Mouse (Mus musculus) embryonic facial prominence, embryonic 12.5 days (tissue): ENCODE measurements around the gene Xpr1. TPM values are rescaled to one million over a fixed set of nuclear protein-coding genes. Genes with fewer than 3 reads are reported as not detected.
"Not testable (repeated sequence)": the region's sequence is repeated elsewhere in the genome, so short reads cannot be mapped to it uniquely, and the experiment has no call there.

Experiments
- ATAC-seq: fragments of 200-750 bp; cut with Nextera tagmentation; 2 replicates; pipeline ENCODE4 v1.8.0; 2017; ENCODE audit not compliant: insufficient number of reproducible peaks, insufficient read depth, low FRiP score, low TSS enrichment
- H3K27ac ChIP-seq: fragments of 300-500 bp; sonication (generic); 2 replicates; pipeline ENCODE4 v1.5.1; 2016; ENCODE audit warnings: mild to moderate bottlenecking
- H3K27me3 ChIP-seq: fragments of 300-500 bp; sonication (generic); 2 replicates; pipeline ENCODE4 v1.6.1; 2016; ENCODE audit warnings: mild to moderate bottlenecking, moderate library complexity
- H3K36me3 ChIP-seq: fragments of 300-500 bp; sonication (generic); 2 replicates; pipeline ENCODE4 v1.6.1; 2016; ENCODE audit warnings: mild to moderate bottlenecking
- H3K4me1 ChIP-seq: fragments of 300-500 bp; sonication (generic); 2 replicates; pipeline ENCODE4 v1.6.1; 2016
- H3K4me2 ChIP-seq: fragments of 300-500 bp; sonication (generic); replicated peaks from 2 replicates; pipeline ENCODE4 v1.6.1; 2016; ENCODE audit warnings: mild to moderate bottlenecking, moderate library complexity
- H3K4me3 ChIP-seq: fragments of 300-500 bp; sonication (generic); 2 replicates; pipeline ENCODE4 v1.5.1; 2016; ENCODE audit warnings: mild to moderate bottlenecking
- H3K9ac ChIP-seq: fragments of 300-500 bp; sonication (generic); 2 replicates; pipeline ENCODE4 v1.6.1; 2016; ENCODE audit warnings: mild to moderate bottlenecking, moderate library complexity
- H3K9me3 ChIP-seq: fragments of 300-500 bp; sonication (generic); 2 replicates; pipeline ENCODE4 v1.6.1; 2016; ENCODE audit warnings: mild to moderate bottlenecking, moderate library complexity
- WGBS: fragments of 180-500 bp; shearing (Covaris S2); methylation state at CpG from one replicate; pipeline ENCODE4 v1.1.7; 2016; 5-methylcytosine and 5-hydroxymethylcytosine counted together
- polyA plus RNA-seq: library from polyadenylated mRNA; unstranded; fragments of >200 nt; fragmentation: Nextera tagmentation; extraction: Ambion mirVana; gene quantifications from 2 replicates; pipeline ENCODE4 v1.2.1, GENCODE M21; 2016

The Xpr1 gene
- polyA plus RNA-seq, 1 experiment from 2014 or later, result 10.3 TPM

DNA sequence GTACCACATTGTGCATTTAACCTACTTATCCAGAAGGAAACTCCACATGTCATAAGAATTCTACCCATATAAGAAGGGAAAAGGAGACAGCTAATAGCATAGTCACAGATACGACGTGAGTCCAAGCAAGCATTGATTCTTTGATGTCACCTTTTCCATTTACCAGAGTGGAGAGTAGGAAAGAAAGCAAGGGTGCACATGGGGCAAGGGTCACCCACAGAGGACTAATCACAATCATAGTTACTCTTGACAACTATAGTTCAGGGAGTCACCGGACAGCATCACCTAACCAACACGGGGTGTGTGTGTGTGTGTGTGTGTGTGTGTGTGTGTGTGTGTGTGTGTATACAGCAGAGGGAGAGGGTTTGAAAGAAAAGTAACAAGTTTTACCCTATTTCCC, 141.4 kb downstream of the Xpr1 start:
- no peak overlapping the region for H3K9ac ChIP-seq
- no peaks in the 10 kb centered on the region for H3K27me3 ChIP-seq
- no peak overlapping the region for H3K4me3 ChIP-seq
- no peaks in the 10 kb centered on the region for H3K9me3 ChIP-seq
- no peak overlapping the region for H3K4me2 ChIP-seq
- peaks cover 4% of the 10 kb centered on the region; the same call in 1 of the 2 replicates for H3K4me1 ChIP-seq
- ATAC-seq, result no peak
- no peaks in the 10 kb centered on the region for H3K36me3 ChIP-seq
- 87% methylated on average over 4 of the region's 4 CpGs for WGBS
- H3K27ac ChIP-seq, result no peak overlapping the region

DNA sequence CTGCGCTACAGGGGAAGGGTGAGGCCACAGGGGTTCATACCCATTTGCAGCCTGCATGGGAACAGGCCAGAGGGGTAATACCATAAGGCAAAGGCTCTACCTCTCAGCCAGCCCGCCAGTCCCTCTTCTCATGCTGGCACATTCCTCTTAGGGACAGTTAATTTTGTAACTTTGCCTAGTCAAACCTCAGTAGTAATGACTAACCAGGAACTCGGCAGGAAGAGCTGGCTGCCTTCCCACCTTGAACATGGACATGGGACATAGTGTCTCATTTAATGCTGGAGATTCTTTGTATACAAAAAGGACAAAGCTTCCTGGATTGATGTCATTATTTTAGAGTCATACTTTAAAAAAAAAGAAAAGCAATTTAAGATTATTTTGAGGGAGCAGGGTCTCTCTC, 142.2 kb downstream of the Xpr1 start:
- no peak overlapping the region for H3K4me3 ChIP-seq
- no peak overlapping the region for H3K9ac ChIP-seq
- H3K27ac ChIP-seq, result no peak overlapping the region
- no peak for ATAC-seq
- 74% methylated on average over 3 of the region's 3 CpGs for WGBS
- no peaks in the 10 kb centered on the region for H3K36me3 ChIP-seq
- H3K27me3 ChIP-seq, result no peaks in the 10 kb centered on the region
- no peak overlapping the region for H3K4me2 ChIP-seq
- no peaks in the 10 kb centered on the region for H3K9me3 ChIP-seq
- H3K4me1 ChIP-seq, result no peaks in the 10 kb centered on the region; the same call in 1 of the 2 replicates

DNA sequence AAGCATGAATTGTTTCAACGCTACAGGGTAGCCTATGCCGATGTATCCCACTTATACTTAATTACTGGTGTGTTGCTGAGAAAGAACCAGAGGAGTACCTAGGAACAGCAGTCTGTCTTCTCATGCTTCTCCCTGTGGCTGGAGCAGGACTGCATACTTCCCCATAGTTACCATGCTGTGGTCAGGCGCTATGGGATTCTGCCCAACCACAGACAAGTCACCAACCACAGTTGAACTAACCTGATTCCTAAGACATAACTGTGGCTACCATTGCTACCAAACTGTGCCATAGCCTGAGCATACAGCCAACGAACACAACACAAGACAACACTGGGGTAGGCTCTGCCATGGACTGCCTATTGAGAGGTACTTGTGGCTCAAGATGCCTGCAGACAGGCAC, 144.3 kb downstream of the Xpr1 start:
- WGBS, result 92% methylated on average over 4 of the region's 4 CpGs
- Histone ChIP-seq H3K4me2 (no peak overlapping the region), H3K27ac (no peak overlapping the region)

DNA sequence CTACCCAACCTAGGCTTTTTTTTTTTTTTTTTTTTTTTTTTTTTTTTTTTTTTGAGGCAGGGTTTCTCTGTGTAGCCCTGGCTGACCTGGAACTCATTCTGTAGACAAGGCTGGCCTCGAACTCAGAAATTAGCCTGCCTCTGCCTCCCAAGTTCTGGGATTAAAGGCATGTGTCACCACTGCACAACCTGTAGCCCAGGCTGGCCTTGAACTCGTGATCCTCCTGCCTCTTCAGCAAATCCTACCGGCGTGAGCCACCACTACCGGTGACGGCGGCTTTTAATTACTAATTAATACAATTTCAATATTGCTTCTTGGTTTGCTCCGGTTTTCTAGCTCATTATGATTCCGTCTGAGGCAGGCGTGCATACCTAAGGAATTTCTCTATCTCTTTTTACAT, 154.7 kb downstream of the Xpr1 start:
- H3K36me3 ChIP-seq, H3K27me3 ChIP-seq, ATAC-seq, H3K4me2 ChIP-seq, H3K9me3 ChIP-seq, H3K9ac ChIP-seq, H3K4me1 ChIP-seq, H3K27ac ChIP-seq, H3K4me3 ChIP-seq: not testable (repeated sequence)
- WGBS, result 94% methylated on average over 10 of the region's 10 CpGs

More for the DNA sequence above, 144.3 kb downstream of the Xpr1 start:
- Histone ChIP-seq H3K4me1 (no peaks in the 10 kb centered on the region), H3K4me3 (no peak overlapping the region), H3K27me3 (no peaks in the 10 kb centered on the region), H3K36me3 (no peaks in the 10 kb centered on the region), H3K9me3 (0 out of 2 replicates have a peak, but pooled peaks cover 4% of the 10 kb centered on the region), H3K9ac (no peak overlapping the region)
- no peak for ATAC-seq

DNA sequence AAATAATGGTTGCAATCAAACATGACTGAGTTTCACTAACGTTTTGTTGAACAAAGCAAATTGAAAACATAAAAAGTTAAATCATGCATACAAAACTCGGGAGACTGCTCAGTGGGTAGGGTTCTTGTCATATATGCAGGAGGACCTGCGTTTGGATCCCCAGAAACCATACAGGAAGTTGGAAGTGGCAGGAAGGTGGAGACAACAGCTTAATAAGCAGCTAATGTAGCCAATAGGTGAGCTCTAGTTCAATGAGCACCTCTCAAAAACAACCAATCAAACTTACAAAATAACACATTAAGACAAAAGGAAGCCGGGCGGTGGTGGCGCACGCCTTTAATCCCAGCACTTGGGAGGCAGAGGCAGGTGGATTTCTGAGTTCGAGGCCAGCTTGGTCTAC, 162.9 kb downstream of the Xpr1 start:
- Histone ChIP-seq H3K4me3 (no peak overlapping the region), H3K27ac (no peak overlapping the region), H3K4me2 (no peak overlapping the region), H3K4me1 (no peaks in the 10 kb centered on the region), H3K36me3 (no peaks in the 10 kb centered on the region), H3K27me3 (no peaks in the 10 kb centered on the region), H3K9me3 (no peaks in the 10 kb centered on the region), H3K9ac (no peak overlapping the region)
- ATAC-seq, result no peak
- 81% methylated on average over 8 of the region's 8 CpGs for WGBS

- Histone ChIP-seq H3K36me3 (no peaks in the 10 kb centered on the region), H3K9me3 (no peaks in the 10 kb centered on the region), H3K4me2 (no peak overlapping the region), H3K4me1 (no peaks in the 10 kb centered on the region), H3K27ac (no peak overlapping the region), H3K4me3 (no peak overlapping the region), H3K27me3 (no peaks in the 10 kb centered on the region), H3K9ac (no peak overlapping the region)
- 64% methylated on average over 12 of the region's 12 CpGs for WGBS
- no peak for ATAC-seq
Observed at GRCm38 (mm10) chr1:155253126-155253525, 164.1 kb downstream of the Xpr1 start.

GRCm38 (mm10) chr1:155252631-155253121, 164.5 kb downstream of the Xpr1 start:
- Histone ChIP-seq H3K4me1 (no peaks in the 10 kb centered on the region), H3K36me3 (no peaks in the 10 kb centered on the region), H3K4me3 (no peak overlapping the region), H3K4me2 (no peak overlapping the region), H3K27ac (no peak overlapping the region), H3K9ac (no peak overlapping the region), H3K9me3 (no peaks in the 10 kb centered on the region), H3K27me3 (no peaks in the 10 kb centered on the region)
- ATAC-seq, result no peak
- 50% methylated on average over 6 of the region's 6 CpGs for WGBS

DNA sequence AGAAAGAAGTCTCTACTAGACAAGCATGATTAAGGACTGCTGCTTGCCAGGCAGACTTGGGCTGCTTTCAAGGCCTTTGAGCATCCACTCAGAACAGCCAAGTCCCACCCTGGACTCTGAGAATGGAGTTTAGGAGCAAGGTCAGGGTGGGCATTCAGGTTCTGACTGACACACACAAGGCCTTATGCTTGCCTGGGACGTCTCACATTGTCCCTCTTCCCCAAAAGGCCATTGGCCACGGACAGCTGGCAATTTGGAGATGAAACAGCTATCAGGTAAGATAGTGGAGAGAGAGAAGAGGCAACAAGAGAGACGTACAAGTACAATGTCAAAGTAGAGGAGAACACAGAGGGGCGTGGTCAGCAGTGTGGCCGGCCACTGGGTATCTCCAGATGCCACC, 165.6 kb downstream of the Xpr1 start:
- Histone ChIP-seq H3K4me3 (no peak overlapping the region), H3K4me2 (no peak overlapping the region), H3K9ac (no peak overlapping the region), H3K36me3 (no peaks in the 10 kb centered on the region), H3K27ac (no peak overlapping the region), H3K27me3 (no peaks in the 10 kb centered on the region), H3K9me3 (no peaks in the 10 kb centered on the region), H3K4me1 (no peaks in the 10 kb centered on the region)
- no peak for ATAC-seq
- 76% methylated on average over 5 of the region's 5 CpGs for WGBS

- no peak overlapping the region for H3K9ac ChIP-seq
- no peak overlapping the region for H3K4me2 ChIP-seq
- no peaks in the 10 kb centered on the region for H3K4me1 ChIP-seq
- WGBS, result 37% methylated on average over 4 of the region's 4 CpGs
- no peak for ATAC-seq
- peaks cover 2% of the 10 kb centered on the region; the same call in 1 of the 2 replicates for H3K27me3 ChIP-seq
- H3K4me3 ChIP-seq, result no peak overlapping the region
- no peaks in the 10 kb centered on the region for H3K9me3 ChIP-seq
- no peaks in the 10 kb centered on the region for H3K36me3 ChIP-seq
- no peak overlapping the region for H3K27ac ChIP-seq
Observed at GRCm38 (mm10) chr1:155250531-155251135, 166.6 kb downstream of the Xpr1 start.

DNA sequence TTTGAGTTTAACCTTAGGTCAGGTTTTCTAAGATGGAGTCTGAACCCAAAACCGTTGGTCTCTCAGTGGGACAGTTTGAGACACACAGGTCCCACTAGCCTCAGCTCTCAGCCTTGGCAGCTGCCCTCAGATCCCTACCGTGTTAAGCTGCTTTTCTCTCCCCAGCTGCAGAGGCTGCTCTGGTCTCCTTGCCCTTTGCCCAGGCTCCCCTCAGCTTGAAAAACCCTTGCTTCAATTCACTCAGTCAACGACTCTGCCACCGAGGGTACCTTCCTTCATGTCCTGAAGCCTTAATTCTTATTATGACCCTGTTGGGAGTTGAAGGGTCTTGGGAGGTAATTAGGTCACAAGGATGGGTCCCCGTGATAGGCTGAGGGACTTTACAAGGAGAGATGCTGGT, 167.3 kb downstream of the Xpr1 start:
- Histone ChIP-seq H3K9ac (no peak overlapping the region), H3K4me2 (no peak overlapping the region), H3K27ac (no peak overlapping the region), H3K9me3 (no peaks in the 10 kb centered on the region), H3K27me3 (peaks cover 8% of the 10 kb centered on the region), H3K36me3 (no peaks in the 10 kb centered on the region), H3K4me3 (no peak overlapping the region), H3K4me1 (no peaks in the 10 kb centered on the region)
- ATAC-seq, result no peak
- WGBS, result 44% methylated on average over 5 of the region's 5 CpGs

- no peaks in the 10 kb centered on the region for H3K36me3 ChIP-seq
- no peak overlapping the region for H3K27ac ChIP-seq
- H3K9me3 ChIP-seq, result no peaks in the 10 kb centered on the region
- no peak overlapping the region for H3K4me2 ChIP-seq
- no peaks in the 10 kb centered on the region for H3K4me1 ChIP-seq
- WGBS, result 57% methylated on average over 5 of the region's 5 CpGs
- H3K9ac ChIP-seq, result no peak overlapping the region
- no peak for ATAC-seq
- peaks cover 8% of the 10 kb centered on the region for H3K27me3 ChIP-seq
- no peak overlapping the region for H3K4me3 ChIP-seq
Observed at GRCm38 (mm10) chr1:155248041-155248440, 169.2 kb downstream of the Xpr1 start.

DNA sequence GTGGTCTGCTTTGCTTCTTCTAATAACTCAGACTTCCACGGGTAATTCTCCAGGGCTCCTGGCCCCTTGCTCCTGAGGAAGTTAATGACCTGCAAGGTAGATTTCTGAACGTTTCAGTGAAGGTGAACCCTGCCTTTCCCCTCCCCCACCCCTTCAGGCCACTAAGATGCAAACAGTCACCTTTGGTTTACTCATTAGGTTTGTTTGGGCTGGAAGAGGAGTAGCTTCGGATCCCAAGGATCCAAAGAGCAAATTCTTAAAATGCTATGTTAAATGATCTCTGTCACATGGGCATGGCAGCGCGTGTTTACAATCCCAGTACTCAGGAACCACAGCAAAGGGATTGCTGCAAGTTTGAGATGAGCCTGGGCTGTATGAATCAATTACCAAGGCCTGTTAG, 169.8 kb downstream of the Xpr1 start:
- Histone ChIP-seq H3K27me3 (peaks cover 8% of the 10 kb centered on the region), H3K27ac (no peak overlapping the region), H3K4me2 (no peak overlapping the region), H3K4me3 (no peak overlapping the region), H3K9me3 (no peaks in the 10 kb centered on the region), H3K9ac (no peak overlapping the region), H3K36me3 (no peaks in the 10 kb centered on the region), H3K4me1 (no peaks in the 10 kb centered on the region)
- ATAC-seq, result no peak
- WGBS, result 31% methylated on average over 5 of the region's 5 CpGs
